Mouse (Mus musculus): ENCODE measurements around the gene Cnnm2.

Cnnm2 gene

GRCm38 (mm10) chr19:46920571-46920970, 159.2 kb downstream of the Cnnm2 start:
- DNase-seq (ENCODE audit: low read depth, low spot score): no peak

GRCm38 (mm10) chr19:46926357-46926756, 165.0 kb downstream of the Cnnm2 start:
- no peak for DNase-seq (ENCODE audit: low read depth, low spot score)

- DNase-seq (ENCODE audit: low read depth, low spot score): no peak
Observed at GRCm38 (mm10) chr19:46926951-46927350, 165.6 kb downstream of the Cnnm2 start.

GRCm38 (mm10) chr19:46928136-46928535, 166.7 kb downstream of the Cnnm2 start:
- no peak for DNase-seq (ENCODE audit: low read depth, low spot score)

GRCm38 (mm10) chr19:46929044-46929587, 167.7 kb downstream of the Cnnm2 start:
- DNase-seq (ENCODE audit: low read depth, low spot score): no peak

Data from telencephalon, adult 2 months (tissue).